Mouse (Mus musculus): ENCODE data around the gene Cyp1a1. TPM values are rescaled to one million over a fixed set of nuclear protein-coding genes. Genes with fewer than 3 reads are reported as not detected.
A peak's percentile ranks its signal among the peaks of the same experiment; 100 is the strongest.

Cyp1a1 gene
- polyA plus RNA-seq, 1 experiment from 2014 or later, result 0.11 TPM

- no peak within 1 kb of the TSS for H3K9ac ChIP-seq
- no peaks in the 10 kb centered on the region for H3K4me1 ChIP-seq
- no peaks in the 10 kb centered on the region for H3K36me3 ChIP-seq
- H3K27me3 ChIP-seq, result no peaks in the 10 kb centered on the region
- H3K4me3 ChIP-seq, result no peak within 1 kb of the TSS
- no peak within 1 kb of the TSS for H3K27ac ChIP-seq
- H3K9me3 ChIP-seq, result no peaks in the 10 kb centered on the region
- H3K4me2 ChIP-seq, result no peak within 1 kb of the TSS
- 67% methylated on average over 5 of the region's 5 CpGs for WGBS
- ATAC-seq (ENCODE audit: borderline replicate concordance, extremely low read depth, low FRiP score, low TSS enrichment), result no peak
Measured at GRCm38 (mm10) chr9:57683520-57683919, 4.2 kb upstream of the Cyp1a1 start, which contains the start of gene Cyp1a2. Cyp1a2 (minus strand) TSS chr9:57683703.

- no peak overlapping the region for H3K4me3 ChIP-seq
- no peak for ATAC-seq (ENCODE audit: borderline replicate concordance, extremely low read depth, low FRiP score, low TSS enrichment)
- H3K27me3 ChIP-seq, result no peaks in the 10 kb centered on the region
Measured at GRCm38 (mm10) chr9:57686011-57686410, 1.7 kb upstream of the Cyp1a1 start.

GRCm38 (mm10) chr9:57688158-57688557 lies 430 bp downstream of the Cyp1a1 start:
- 29% methylated on average over 2 of the region's 2 CpGs for WGBS
- no peaks in the 10 kb centered on the region for H3K4me1 ChIP-seq
- no peak overlapping the region for H3K27ac ChIP-seq
- H3K9ac ChIP-seq, result no peak overlapping the region
- H3K4me2 ChIP-seq, result no peak overlapping the region
- H3K9me3 ChIP-seq, result no peaks in the 10 kb centered on the region
- no peak for ATAC-seq (ENCODE audit: borderline replicate concordance, extremely low read depth, low FRiP score, low TSS enrichment)
- no peak overlapping the region for H3K4me3 ChIP-seq
- no peaks in the 10 kb centered on the region for H3K36me3 ChIP-seq
- no peaks in the 10 kb centered on the region for H3K27me3 ChIP-seq

More at GRCm38 (mm10) chr9:57686011-57686410, 1.7 kb upstream of the Cyp1a1 start:
- Histone ChIP-seq H3K9ac (no peak overlapping the region), H3K9me3 (no peaks in the 10 kb centered on the region), H3K4me2 (no peak overlapping the region), H3K4me1 (no peaks in the 10 kb centered on the region), H3K36me3 (no peaks in the 10 kb centered on the region), H3K27ac (no peak overlapping the region)
- 80% methylated on average over 5 of the region's 5 CpGs for WGBS

- no peaks in the 10 kb centered on the region for H3K27me3 ChIP-seq
- no peak overlapping the region for H3K27ac ChIP-seq
- no peak overlapping the region for H3K4me3 ChIP-seq
- 24% methylated on average over 2 of the region's 2 CpGs for WGBS
- ATAC-seq (ENCODE audit: borderline replicate concordance, extremely low read depth, low FRiP score, low TSS enrichment), result no peak
- H3K4me2 ChIP-seq, result no peak overlapping the region
- no peak overlapping the region for H3K9ac ChIP-seq
- no peaks in the 10 kb centered on the region for H3K4me1 ChIP-seq
- H3K9me3 ChIP-seq, result no peaks in the 10 kb centered on the region
- no peaks in the 10 kb centered on the region for H3K36me3 ChIP-seq
Measured at GRCm38 (mm10) chr9:57688606-57689005, 878 bp downstream of the Cyp1a1 start.

GRCm38 (mm10) chr9:57694108-57694507 lies 6.4 kb downstream of the Cyp1a1 start:
- WGBS, result 76% methylated on average over 2 of the region's 2 CpGs
- peaks cover 15% of the 10 kb centered on the region for H3K4me1 ChIP-seq
- no peak overlapping the region for H3K4me2 ChIP-seq
- no peak overlapping the region for H3K9ac ChIP-seq
- ATAC-seq (ENCODE audit: borderline replicate concordance, extremely low read depth, low FRiP score, low TSS enrichment), result no peak
- H3K36me3 ChIP-seq, result no peaks in the 10 kb centered on the region
- no peaks in the 10 kb centered on the region for H3K9me3 ChIP-seq
- no peak overlapping the region for H3K4me3 ChIP-seq
- no peak overlapping the region for H3K27ac ChIP-seq
- H3K27me3 ChIP-seq, result peaks cover 39% of the 10 kb centered on the region

GRCm38 (mm10) chr9:57696380-57697285 lies 8.9 kb downstream of the Cyp1a1 start:
- H3K27me3 ChIP-seq, result peaks cover 39% of the 10 kb centered on the region
- H3K9ac ChIP-seq, result peak overlapping the region; percentile 16; the same call in 1 of the 2 replicates
- peaks cover 15% of the 10 kb centered on the region for H3K4me1 ChIP-seq
- H3K4me3 ChIP-seq, result peak overlapping the region; percentile 35
- no peak overlapping the region for H3K27ac ChIP-seq
- no peaks in the 10 kb centered on the region for H3K36me3 ChIP-seq
- no peak for ATAC-seq (ENCODE audit: borderline replicate concordance, extremely low read depth, low FRiP score, low TSS enrichment)
- H3K4me2 ChIP-seq, result peak overlapping the region; percentile 72
- WGBS, result 1% methylated on average over 42 of the region's 42 CpGs
- no peaks in the 10 kb centered on the region for H3K9me3 ChIP-seq

- Histone ChIP-seq H3K4me3 (no peak overlapping the region), H3K27ac (no peak overlapping the region), H3K4me2 (no peak overlapping the region), H3K9ac (no peak overlapping the region), H3K9me3 (no peaks in the 10 kb centered on the region), H3K36me3 (no peaks in the 10 kb centered on the region), H3K4me1 (peaks cover 15% of the 10 kb centered on the region), H3K27me3 (peaks cover 39% of the 10 kb centered on the region)
- 10% methylated on average over 4 of the region's 4 CpGs for WGBS
- ATAC-seq (ENCODE audit: borderline replicate concordance, extremely low read depth, low FRiP score, low TSS enrichment), result peak; percentile 16; the same call in 1 of the 2 replicates
Measured at GRCm38 (mm10) chr9:57697380-57697779, 9.7 kb downstream of the Cyp1a1 start.

- no peak for ATAC-seq (ENCODE audit: borderline replicate concordance, extremely low read depth, low FRiP score, low TSS enrichment)
- Histone ChIP-seq H3K4me3 (no peak overlapping the region), H3K27me3 (peaks cover 39% of the 10 kb centered on the region), H3K27ac (no peak overlapping the region), H3K4me1 (peaks cover 15% of the 10 kb centered on the region), H3K9ac (no peak overlapping the region), H3K4me2 (no peak overlapping the region), H3K36me3 (no peaks in the 10 kb centered on the region), H3K9me3 (no peaks in the 10 kb centered on the region)
- 70% methylated on average over 1 of the region's 1 CpGs for WGBS
Measured at GRCm38 (mm10) chr9:57698466-57699150, 10.9 kb downstream of the Cyp1a1 start.

GRCm38 (mm10) chr9:57706496-57706895 lies 18.8 kb downstream of the Cyp1a1 start:
- no peaks in the 10 kb centered on the region for H3K27me3 ChIP-seq
- no peak for ATAC-seq (ENCODE audit: borderline replicate concordance, extremely low read depth, low FRiP score, low TSS enrichment)
- no peak overlapping the region for H3K9ac ChIP-seq
- no peaks in the 10 kb centered on the region for H3K36me3 ChIP-seq
- no peaks in the 10 kb centered on the region for H3K9me3 ChIP-seq
- H3K4me2 ChIP-seq, result no peak overlapping the region
- WGBS, result 80% methylated on average over 3 of the region's 3 CpGs
- no peak overlapping the region for H3K4me3 ChIP-seq
- peaks cover 12% of the 10 kb centered on the region for H3K4me1 ChIP-seq
- H3K27ac ChIP-seq, result no peak overlapping the region

GRCm38 (mm10) chr9:57708068-57708719 lies 20.5 kb downstream of the Cyp1a1 start, which contains the start of gene Edc3:
Edc3 (plus strand) TSS chr9:57708540.
- under 1% methylated on average over 23 of the region's 23 CpGs for WGBS
- Histone ChIP-seq H3K36me3 (peaks cover 12% of the 10 kb centered on the region), H3K27me3 (no peaks in the 10 kb centered on the region), H3K4me1 (peaks cover 12% of the 10 kb centered on the region), H3K4me3 (peak within 1 kb of the TSS; percentile 88), H3K9ac (peak within 1 kb of the TSS; percentile 93), H3K9me3 (no peaks in the 10 kb centered on the region), H3K4me2 (peak within 1 kb of the TSS; percentile 82), H3K27ac (peak within 1 kb of the TSS; percentile 90)
- peak; percentile 94 for ATAC-seq (ENCODE audit: borderline replicate concordance, extremely low read depth, low FRiP score, low TSS enrichment)

- no peaks in the 10 kb centered on the region for H3K9me3 ChIP-seq
- peak overlapping the region; percentile 82 for H3K4me2 ChIP-seq
- H3K9ac ChIP-seq, result peak overlapping the region; percentile 93
- 2% methylated on average over 36 of the region's 39 CpGs for WGBS
- ATAC-seq (ENCODE audit: borderline replicate concordance, extremely low read depth, low FRiP score, low TSS enrichment), result peak; percentile 24; the same call in 1 of the 2 replicates
- H3K4me1 ChIP-seq, result peaks cover 12% of the 10 kb centered on the region
- no peaks in the 10 kb centered on the region for H3K27me3 ChIP-seq
- peaks cover 17% of the 10 kb centered on the region for H3K36me3 ChIP-seq
- H3K4me3 ChIP-seq, result peak overlapping the region; percentile 88
- H3K27ac ChIP-seq, result peak overlapping the region; percentile 90
Measured at GRCm38 (mm10) chr9:57708720-57709274, 21.1 kb downstream of the Cyp1a1 start.
